In the genomic region with DNA sequence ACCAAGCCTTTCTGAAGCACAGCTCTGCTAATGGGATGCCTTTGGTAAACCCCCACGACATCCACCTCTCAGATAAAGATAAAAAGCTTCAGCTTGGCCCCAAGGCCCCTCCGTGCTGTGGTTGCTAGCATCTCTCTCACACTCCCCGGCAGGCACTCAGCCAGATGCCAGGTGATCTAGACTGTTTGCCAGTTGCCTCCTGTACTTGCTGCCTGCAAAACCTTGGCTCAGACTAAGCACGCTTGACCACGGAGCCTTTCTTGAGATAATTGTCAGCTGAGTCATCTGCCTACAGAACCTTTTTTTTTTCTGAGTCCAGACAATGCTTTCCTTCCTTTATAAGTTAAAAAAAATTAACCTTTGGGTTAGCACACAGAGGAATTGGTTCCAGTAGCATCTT, we compare ENCODE assay signal across 15 mouse cellular contexts.
DNase-seq lines count a peak whose midpoint lies in the region; ATAC-seq and TF ChIP-seq lines count a peak whose summit lies in the region.
"Had no signal": no experiment of that assay in that cellular context is flagged by ENCODE, and none has a peak within 500 bp of the region (broad histone marks: within the 10 kb centered on the region; RNA-seq: fewer than 3 reads in every experiment).

No protein-coding gene starts in this region.

- no peaks in the 10 kb centered on the region for H3K36me3 ChIP-seq in heart, adult 2 months (ENCODE audit: control insufficient read depth, insufficient read depth, low read length)
- H3K36me3 ChIP-seq: embryonic facial prominence, embryonic 15.5 days; hindbrain, embryonic 15.5 days; lung, embryonic 15.5 days had no signal

- no peak overlapping the region for H3K9ac ChIP-seq in heart, adult 2 months (ENCODE audit: low read depth, low read length)
- H3K9ac ChIP-seq: embryonic facial prominence, embryonic 15.5 days; forebrain, embryonic 13.5 days; hindbrain, embryonic 15.5 days; lung, embryonic 15.5 days had no signal

- no peaks in the 10 kb centered on the region; the same call in 1 of the 2 replicates for H3K27me3 ChIP-seq in cerebellum, adult 2 months (ENCODE audit: control insufficient read depth, insufficient read depth, low read length)
- H3K27me3 ChIP-seq in heart, adult 2 months (ENCODE audit: control insufficient read depth, insufficient read depth, low read length) = no peaks in the 10 kb centered on the region
- H3K27me3 ChIP-seq: embryonic facial prominence, embryonic 15.5 days; forebrain, embryonic 13.5 days; hindbrain, embryonic 15.5 days; lung, embryonic 15.5 days had no signal

- TF ChIP-seq POLR2A in cerebellum, adult 2 months (IDR thresholded peaks at IDR 0.05; ENCODE audit: borderline replicate concordance, insufficient read depth, low read length) = no peak
- TF ChIP-seq POLR2A in heart, adult 2 months (IDR thresholded peaks at IDR 0.05; ENCODE audit: insufficient read depth, low read depth, low read length) = no peak

- TF ChIP-seq CTCF in left cerebral cortex, adult 2 months (IDR thresholded peaks at IDR 0.05) = no peak
- TF ChIP-seq CTCF in cerebellum, adult 2 months (IDR thresholded peaks at IDR 0.05; ENCODE audit: borderline replicate concordance, insufficient read depth, low read depth, low read length) = no peak
- no peak for TF ChIP-seq CTCF in heart, adult 2 months (IDR thresholded peaks at IDR 0.05)

- no peaks in the 10 kb centered on the region for H3K79me2 ChIP-seq in heart, adult 2 months (replicated peaks; ENCODE audit: control insufficient read depth, insufficient read depth, low read length)

- TF ChIP-seq EP300 in heart, adult 2 months (IDR thresholded peaks at IDR 0.05; ENCODE audit: insufficient read depth, low read depth, low read length) = no peak

- peak; percentile 36 for DNase-seq in left cerebral cortex, postnatal 4 days
- no peak for DNase-seq in left cerebral cortex, adult 2 months (ENCODE audit: extremely low spot score in 1 of 2, low spot score in 2 of 2)
- peak; percentile 50 for DNase-seq in Muller cell, postnatal 12 days (ENCODE audit: inconsistent ontology term)
- DNase-seq in cerebellum, adult 2 months = peak; percentile 43 to 55
- DNase-seq in urinary bladder, adult 2 months (ENCODE audit: low spot score) = no peak
- DNase-seq in heart, adult 2 months = no peak
- DNase-seq: gastrocnemius, adult 2 months; midbrain, embryonic 14.5 days; thymus, adult 2 months had no signal

- H3K4me1 ChIP-seq in cerebellum, adult 2 months (ENCODE audit: control insufficient read depth, insufficient read depth, low read length) = no peaks in the 10 kb centered on the region; the same call in 1 of the 2 replicates
- no peaks in the 10 kb centered on the region for H3K4me1 ChIP-seq in heart, adult 2 months (ENCODE audit: control insufficient read depth, insufficient read depth, low read length)
- H3K4me1 ChIP-seq: embryonic facial prominence, embryonic 15.5 days; lung, embryonic 15.5 days had no signal

- WGBS in cerebellum, adult 2 months = 12% methylated on average over 5 of the region's 5 CpGs
- WGBS in heart, adult 2 months = 19% methylated on average over 5 of the region's 5 CpGs

- intact Hi-C loops in left cerebral cortex, postnatal 4 days (cut with DNase I) = no loop called here
- intact Hi-C loops in left cerebral cortex, adult 2 months (cut with DNase I) = no loop called here
- intact Hi-C loops in heart, adult 2 months (cut with DNase I) = no loop called here

- H3K4me3 ChIP-seq in left cerebral cortex, adult 2 months = no peak overlapping the region
- no peak overlapping the region for H3K4me3 ChIP-seq in cerebellum, adult 2 months (replicated peaks; ENCODE audit: insufficient read depth, low read depth, low read length)
- H3K4me3 ChIP-seq in heart, adult 2 months = no peak overlapping the region
- H3K4me3 ChIP-seq: embryonic facial prominence, embryonic 15.5 days; forebrain, embryonic 13.5 days; gastrocnemius, adult 2 months; hindbrain, embryonic 15.5 days; lung, embryonic 15.5 days had no signal

- H3K27ac ChIP-seq in left cerebral cortex, adult 2 months = no peak overlapping the region
- H3K27ac ChIP-seq in cerebellum, adult 2 months (ENCODE audit: insufficient read depth, low read length) = no peak overlapping the region
- H3K27ac ChIP-seq in heart, adult 2 months = no peak overlapping the region
- H3K27ac ChIP-seq: embryonic facial prominence, embryonic 15.5 days; forebrain, embryonic 13.5 days; gastrocnemius, adult 2 months; hindbrain, embryonic 15.5 days; kidney, postnatal 0 days; lung, embryonic 15.5 days had no signal

- ATAC-seq in granulocyte monocyte progenitor cell, adult 5-6 weeks (replicated peaks; ENCODE audit: poor library complexity, severe bottlenecking) = peak; percentile 22
- ATAC-seq: forebrain, embryonic 13.5 days had no signal

Comparison
In these comparisons a context has a peak if more than half of its experiments do, and no peak if none do; other contexts are left out.
1. DNase-seq: peak in left cerebral cortex, postnatal 4 days (single experiment), Muller cell, postnatal 12 days (single experiment) and cerebellum, adult 2 months (2 of 2); none in left cerebral cortex, adult 2 months (0 of 2), urinary bladder, adult 2 months (single experiment) and heart, adult 2 months (0 of 2).